Mouse (Mus musculus) kidney, adult 2 months (tissue): ENCODE measurements around the gene Sugp2.

Experiments
- CTCF ChIP-seq: fragments of 200-500 bp; conservative IDR thresholded peaks from 2 replicates; pipeline ENCODE4 v1.5.1; 2011; ENCODE audit warnings: low read depth, mild to moderate bottlenecking, control low read depth, low read length, moderate library complexity, mixed read lengths; ENCODE audit not compliant: insufficient read depth, insufficient read length
- POLR2A ChIP-seq: fragments of 200-500 bp; IDR thresholded peaks from one replicate; pipeline ENCODE4 v1.6.1; 2011; ENCODE audit warnings: low read depth, low read length, control low read depth

GRCm38 (mm10) chr8:70215092-70215491, 18.9 kb upstream of the Sugp2 start:
- TF ChIP-seq CTCF (no peak), POLR2A (no peak)
